Mouse (Mus musculus) megakaryocyte progenitor cell, adult 5-6 weeks (primary cell): ENCODE results near the gene Clec12a. TPM values are rescaled to one million over a fixed set of nuclear protein-coding genes. Genes with fewer than 3 reads are reported as not detected.
A peak's percentile ranks its signal among the peaks of the same experiment; 100 is the strongest.

Experiments
- ATAC-seq: replicated peaks from 2 replicates; pipeline ENCODE4 v1.8.0; 2016; ENCODE audit warnings: mild to moderate bottlenecking, moderate TSS enrichment, inconsistent platforms; ENCODE audit not compliant: poor library complexity
- total RNA-seq, 2 experiments: library from RNA; stranded (forward) in 1 of 2; stranded (reverse) in 1 of 2; fragments of 157-497, 149-512 nt in 1 of 2; fragments of 200-1000 nt in 1 of 2; gene quantifications; 2 replicates each; pipeline versions ENCODE4 v1.2.3 to v1.2.4; 2015 to 2017

Clec12a gene
- total RNA-seq, 2 experiments from 2014 or later, result 726 to 745 TPM

GRCm38 (mm10) chr6:129369374-129370132 lies 27.1 kb downstream of the Clec12a start:
- ATAC-seq, result peak; percentile 40; the same call in 1 of the 2 replicates

DNA sequence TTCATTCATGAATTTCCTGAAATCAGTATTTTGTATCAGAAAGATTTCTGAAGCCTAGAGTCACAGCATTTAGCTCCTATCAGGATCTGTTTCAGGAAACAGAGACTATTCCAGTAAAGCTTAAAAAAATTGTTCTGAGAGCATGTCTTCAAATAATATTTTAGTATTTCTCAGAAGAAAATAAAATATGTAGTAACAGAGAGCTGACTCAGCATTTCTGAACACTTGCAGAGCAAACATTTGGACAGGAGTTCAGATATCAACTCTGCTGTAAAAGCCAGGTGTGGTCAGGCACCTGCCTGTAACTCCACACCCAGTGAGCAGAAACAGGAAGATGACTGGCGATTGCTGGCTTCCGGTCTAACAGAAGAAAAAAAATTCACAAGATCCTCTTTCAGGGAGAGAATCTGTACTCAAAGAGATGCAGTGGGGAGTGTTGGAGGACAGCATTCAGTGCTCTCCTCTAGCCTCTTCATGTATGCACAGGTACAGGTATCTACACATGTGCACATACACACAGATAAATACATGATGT lies 32.5 kb downstream of the Clec12a start:
- ATAC-seq, result peak; percentile 90

GRCm38 (mm10) chr6:129380454-129380853 lies 38.0 kb downstream of the Clec12a start:
- ATAC-seq, result no peak

DNA sequence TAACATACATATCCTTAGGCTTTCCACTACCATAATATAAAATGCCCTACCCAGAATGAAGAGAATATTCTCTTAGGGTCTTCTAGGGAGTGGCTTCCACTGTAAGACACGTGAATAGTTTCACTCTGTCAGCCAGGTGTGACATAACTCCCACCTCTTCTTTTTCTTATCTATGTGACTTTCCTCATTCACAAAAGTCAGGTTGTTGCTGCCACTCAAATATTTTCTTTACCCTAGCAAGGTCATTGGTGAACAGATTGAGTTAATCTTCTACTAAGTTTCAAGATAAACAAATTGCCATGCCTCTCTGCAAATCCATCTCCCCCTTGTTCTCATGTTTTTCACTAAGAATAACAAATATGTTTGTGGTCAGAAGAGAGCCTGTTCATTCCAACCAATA lies 39.2 kb downstream of the Clec12a start:
- no peak for ATAC-seq

DNA sequence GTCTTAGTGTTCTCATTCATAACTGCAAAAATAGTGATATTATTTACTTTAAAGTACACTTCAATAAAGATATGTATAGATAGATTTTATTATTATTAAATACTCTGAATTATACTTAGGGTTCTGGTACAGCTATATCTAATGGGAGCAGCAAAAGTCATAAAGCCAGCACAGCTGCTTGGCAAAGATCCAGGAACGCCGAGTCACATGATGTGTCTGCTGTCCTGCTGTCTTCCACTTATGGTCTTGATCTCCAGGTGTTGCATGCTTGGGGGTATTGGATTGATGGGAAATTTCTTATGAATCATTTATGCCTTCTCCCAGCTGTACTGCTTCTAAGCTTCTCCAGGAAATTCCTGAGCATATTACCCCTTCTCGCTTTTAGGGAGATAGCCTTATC lies 41.0 kb downstream of the Clec12a start:
- ATAC-seq, result no peak

DNA sequence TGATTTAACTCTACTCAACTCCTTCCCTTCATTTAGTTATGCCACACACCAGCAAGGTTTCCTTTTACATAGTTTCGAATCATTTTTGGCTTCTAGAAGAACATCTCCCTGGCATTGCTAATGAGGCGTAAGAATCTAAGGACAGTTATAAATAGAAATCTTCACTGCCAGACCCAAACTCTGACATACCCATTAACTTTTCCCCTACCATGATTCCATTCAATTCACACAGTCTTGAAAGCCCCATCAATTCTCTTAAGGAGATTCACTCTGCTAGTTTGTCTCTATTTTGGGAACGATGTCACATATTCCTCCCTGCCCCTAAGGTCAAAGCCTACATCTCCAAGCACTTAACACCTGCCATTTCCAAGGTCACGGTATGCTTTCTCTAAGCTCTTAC lies 42.5 kb downstream of the Clec12a start:
- ATAC-seq, result no peak

GRCm38 (mm10) chr6:129385774-129386173 lies 43.3 kb downstream of the Clec12a start, which contains the start of gene Clec12b:
Gene Clec12b, minus strand, starts transcription at chr6:129385874.
- ATAC-seq, result no peak

DNA sequence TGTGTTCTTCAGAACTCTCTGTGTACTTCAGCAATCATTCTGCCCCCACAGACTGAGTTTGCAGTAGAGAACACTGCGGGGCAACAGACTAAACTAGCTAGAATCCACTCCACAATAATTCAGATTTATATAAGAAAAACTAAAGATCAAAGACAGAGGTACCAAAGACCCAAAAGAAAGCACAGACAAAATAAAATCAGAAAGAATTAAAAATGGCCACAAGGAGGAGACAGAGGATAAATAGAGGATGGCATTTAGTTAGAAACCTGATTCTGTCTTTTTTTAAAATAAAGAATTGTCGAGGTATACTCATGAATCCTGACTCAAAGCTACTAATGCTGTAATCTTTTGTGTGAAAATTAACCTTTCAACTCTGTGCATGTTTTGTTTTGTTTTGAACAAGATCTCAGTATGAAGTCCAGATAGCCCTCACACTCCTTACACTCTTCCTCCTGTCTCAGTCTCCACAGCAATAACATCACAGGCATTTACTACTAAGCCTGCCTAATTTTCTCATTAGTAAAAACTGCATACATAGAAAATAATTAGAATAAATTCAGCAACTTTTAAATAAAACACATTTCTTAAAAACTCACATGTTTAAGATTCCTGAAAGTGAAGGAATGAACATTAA lies 50.7 kb downstream of the Clec12a start:
- peak; percentile 70 for ATAC-seq

DNA sequence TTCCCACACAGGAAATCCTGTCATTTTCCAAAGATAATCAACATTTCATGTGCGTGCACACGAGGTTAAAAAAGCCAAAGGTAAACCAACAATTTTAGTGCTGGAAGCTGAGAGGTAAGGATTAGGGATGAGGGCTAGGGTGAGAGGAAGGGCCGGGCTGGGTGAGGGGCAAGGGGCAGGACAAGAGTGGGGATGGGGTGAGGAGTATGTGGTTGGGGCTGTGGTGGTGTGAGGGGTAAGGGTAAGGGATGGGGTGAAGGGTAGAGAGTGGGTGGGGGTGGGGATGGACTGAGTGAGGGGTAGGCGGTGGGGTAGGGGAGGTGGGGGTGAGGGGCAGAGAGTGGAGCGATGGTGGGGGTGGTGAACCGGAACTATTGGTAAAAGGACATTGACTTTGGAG lies 51.2 kb downstream of the Clec12a start:
- no peak for ATAC-seq

- no peak for ATAC-seq
Observed at GRCm38 (mm10) chr6:129396997-129397396, 54.5 kb downstream of the Clec12a start, which contains the start of gene Clec1b. Gene Clec1b, plus strand, starts transcription at chr6:129397297.

- no peak for ATAC-seq
Observed at GRCm38 (mm10) chr6:129399945-129400344, 57.5 kb downstream of the Clec12a start.

GRCm38 (mm10) chr6:129402404-129402803 lies 59.9 kb downstream of the Clec12a start:
- ATAC-seq, result peak; percentile 33; the same call in 1 of the 2 replicates

DNA sequence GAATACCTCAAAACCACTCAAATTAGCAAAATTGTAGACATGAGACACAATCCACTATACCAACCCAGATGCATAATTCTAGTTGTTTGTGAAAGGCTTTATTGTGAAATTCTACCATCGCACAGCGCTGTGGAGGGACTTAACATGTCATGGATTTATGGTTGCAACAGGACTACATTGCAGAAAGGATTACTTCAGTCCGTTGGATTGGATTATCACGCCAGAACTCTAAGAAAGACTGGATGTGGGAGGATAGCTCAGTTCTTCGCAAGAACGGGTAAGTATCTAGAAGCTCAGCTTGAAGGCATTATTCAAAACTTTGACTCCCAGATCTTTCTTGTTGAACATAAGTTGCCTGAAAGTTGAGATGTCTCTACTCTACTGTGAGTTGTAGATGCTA lies 60.9 kb downstream of the Clec12a start:
- peak; percentile 15 for ATAC-seq

GRCm38 (mm10) chr6:129405999-129406398 lies 63.5 kb downstream of the Clec12a start:
- peak; percentile 37 for ATAC-seq

GRCm38 (mm10) chr6:129407324-129407723 lies 64.8 kb downstream of the Clec12a start:
- peak; percentile 81 for ATAC-seq

- no peak for ATAC-seq
Observed at GRCm38 (mm10) chr6:129408562-129408961, 66.1 kb downstream of the Clec12a start, which contains the start of gene Clec9a. Gene Clec9a, plus strand, starts transcription at chr6:129408862.

GRCm38 (mm10) chr6:129414177-129414576 lies 71.7 kb downstream of the Clec12a start:
- no peak for ATAC-seq

Other genes with a start within 250 kb of the Clec12a start
- not detected in 2 replicates for gene Clec2e, start 241.8 kb upstream of the Clec12a start, total RNA-seq (2015)
- 0.14 TPM in 1 of 2 replicates, not detected in the other for gene Clec2e, start 241.8 kb upstream of the Clec12a start, total RNA-seq (2017)
- 16.8 and 26.4 TPM in 2 replicates for gene Clec2d, start 162.1 kb upstream of the Clec12a start, total RNA-seq (2015)
- 101 and 118 TPM in 2 replicates for gene Clec2d, start 162.1 kb upstream of the Clec12a start, total RNA-seq (2017)
- gene Cd69, start 67.3 kb upstream of the Clec12a start, total RNA-seq (2015), result 128 and 146 TPM in 2 replicates
- 109 and 150 TPM in 2 replicates for gene Cd69, start 67.3 kb upstream of the Clec12a start, total RNA-seq (2017)
- 0.42 TPM in 1 of 2 replicates, not detected in the other for gene 4922502D21Rik, start 10.9 kb upstream of the Clec12a start, total RNA-seq (2015)
- 0.34 TPM in 1 of 2 replicates, not detected in the other for gene 4922502D21Rik, start 10.9 kb upstream of the Clec12a start, total RNA-seq (2017)
- gene Clec12b, start 43.2 kb downstream of the Clec12a start, total RNA-seq (2015), result not detected in 2 replicates
- gene Clec12b, start 43.2 kb downstream of the Clec12a start, total RNA-seq (2017), result not detected in 2 replicates
- 0.17 and 0.22 TPM in 2 replicates for gene Clec1b, start 54.6 kb downstream of the Clec12a start, total RNA-seq (2015)
- 0.17 and 0.42 TPM in 2 replicates for gene Clec1b, start 54.6 kb downstream of the Clec12a start, total RNA-seq (2017)
- gene Clec9a, start 66.2 kb downstream of the Clec12a start, total RNA-seq (2015), result 5.2 and 6.3 TPM in 2 replicates
- gene Clec9a, start 66.2 kb downstream of the Clec12a start, total RNA-seq (2017), result 2.0 and 3.4 TPM in 2 replicates
- gene Clec1a, start 109.3 kb downstream of the Clec12a start, total RNA-seq (2015), result 0.12 TPM in 1 of 2 replicates, not detected in the other
- 0.12 and 0.78 TPM in 2 replicates for gene Clec1a, start 109.3 kb downstream of the Clec12a start, total RNA-seq (2017)
- gene Olr1, start 164.5 kb downstream of the Clec12a start, total RNA-seq (2015), result 31.6 and 33.4 TPM in 2 replicates
- 17.3 and 51.7 TPM in 2 replicates for gene Olr1, start 164.5 kb downstream of the Clec12a start, total RNA-seq (2017)
- 0.10 TPM in 1 of 2 replicates, not detected in the other for gene Tmem52b, start 169.9 kb downstream of the Clec12a start, total RNA-seq (2015)
- gene Tmem52b, start 169.9 kb downstream of the Clec12a start, total RNA-seq (2017), result 0.12 and 1.1 TPM in 2 replicates
- gene Gabarapl1, start 190.5 kb downstream of the Clec12a start, total RNA-seq (2015), result 19.0 and 19.4 TPM in 2 replicates
- 45.5 and 62.8 TPM in 2 replicates for gene Gabarapl1, start 190.5 kb downstream of the Clec12a start, total RNA-seq (2017)
- gene Klre1, start 235.2 kb downstream of the Clec12a start, total RNA-seq (2015), result 0.49 TPM in 1 of 2 replicates, not detected in the other
- not detected in 2 replicates for gene Klre1, start 235.2 kb downstream of the Clec12a start, total RNA-seq (2017)
- 0.78 TPM in 1 of 2 replicates, not detected in the other for gene Klrd1, start 249.1 kb downstream of the Clec12a start, total RNA-seq (2015)
- gene Klrd1, start 249.1 kb downstream of the Clec12a start, total RNA-seq (2017), result 2.3 and 2.5 TPM in 2 replicates